Mouse (Mus musculus) erythroblast, embryonic 14.5 days (primary cell): ENCODE results near the gene Lhpp.

ENCODE experiments used
- GATA1 ChIP-seq: IDR thresholded peaks from 2 replicates; pipeline ENCODE4 v1.6.1; 2012; ENCODE audit warnings: low read length, inconsistent platforms, mixed read lengths
- TAL1 ChIP-seq: IDR thresholded peaks from 3 replicates; pipeline ENCODE4 v1.6.1; 2012; ENCODE audit warnings: low read length, inconsistent platforms, mixed read lengths

GRCm38 (mm10) chr7:132748076-132748769, 137.8 kb downstream of the Lhpp start:
- TF ChIP-seq GATA1 (no peak), TAL1 (no peak)
